Mouse (Mus musculus) G1E-ER4 (cell line): ENCODE measurements around the gene Tra2a. TPM values are rescaled to one million over a fixed set of nuclear protein-coding genes. Genes with fewer than 3 reads are reported as not detected.

ENCODE experiments used
- GATA1 ChIP-seq: IDR thresholded peaks from one replicate; pipeline ENCODE4 v1.8.0; 2012; ENCODE audit warnings: low read length, inconsistent platforms
- polyA plus RNA-seq: library from polyadenylated mRNA; stranded (reverse); fragments of >175 nt; gene quantifications from 2 replicates; pipeline ENCODE4 v1.2.3, GENCODE M21; 2012

Tra2a gene
- polyA plus RNA-seq, 1 experiment = 21.6 TPM

DNA sequence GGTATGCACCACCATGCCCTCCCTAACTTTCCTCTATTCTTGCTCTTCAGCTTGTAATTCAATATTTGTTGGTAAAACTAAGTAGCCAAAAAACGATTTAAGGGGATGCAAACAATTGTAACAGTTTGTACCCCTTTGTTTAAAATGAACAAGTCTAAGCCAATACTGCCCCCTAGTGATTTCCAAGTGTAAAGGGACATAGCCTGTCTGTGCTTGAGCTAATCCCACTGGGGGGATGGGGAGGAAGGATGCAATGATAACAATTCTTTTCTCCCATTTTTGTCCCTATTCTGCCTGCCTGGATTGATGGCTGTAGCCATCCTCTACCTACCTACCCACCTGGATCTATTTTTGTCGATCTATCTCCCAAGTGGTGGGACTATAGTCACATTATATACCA lies 16.6 kb downstream of the Tra2a start:
- no peak for TF ChIP-seq GATA1

DNA sequence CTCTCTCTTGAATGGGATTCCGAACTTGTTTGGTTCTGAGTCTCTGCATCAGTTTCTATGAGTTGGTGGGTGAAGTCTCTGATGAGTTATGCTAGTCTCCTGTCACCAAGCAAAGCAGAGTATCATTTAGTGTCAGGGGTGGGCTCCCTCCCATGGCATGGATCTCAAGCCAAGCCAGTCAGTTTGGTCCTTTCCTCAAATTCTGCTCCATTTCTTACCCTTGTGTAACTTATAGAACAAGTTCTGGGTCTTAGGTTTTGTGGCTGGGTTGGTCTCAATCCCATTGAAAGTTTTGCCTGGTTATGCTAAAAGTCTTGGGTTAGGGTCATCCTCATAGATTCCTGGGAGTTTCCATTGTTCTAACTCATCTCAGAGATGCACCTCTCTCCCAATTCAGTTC lies 21.5 kb downstream of the Tra2a start:
- no peak for TF ChIP-seq GATA1

DNA sequence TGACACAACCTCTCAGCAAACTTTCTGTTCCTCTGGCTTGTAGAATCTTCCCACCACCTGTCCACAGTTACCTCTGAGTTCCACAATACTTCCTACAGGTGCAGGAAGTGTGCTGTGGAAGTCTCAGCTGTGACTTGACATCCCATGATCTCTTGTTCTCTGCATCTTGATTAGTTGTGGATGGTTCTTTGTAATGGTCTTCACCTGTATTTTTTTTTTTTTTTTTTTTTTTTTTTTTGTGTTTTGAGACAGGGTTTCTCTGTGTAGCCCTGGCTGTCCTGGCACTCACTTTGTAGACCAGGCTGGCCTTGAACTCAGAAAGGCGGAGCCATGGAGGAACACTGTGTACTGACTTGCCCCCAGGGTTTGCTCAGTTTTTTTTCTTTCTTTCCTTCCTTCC lies 22.3 kb downstream of the Tra2a start:
- TF ChIP-seq GATA1 = no peak

DNA sequence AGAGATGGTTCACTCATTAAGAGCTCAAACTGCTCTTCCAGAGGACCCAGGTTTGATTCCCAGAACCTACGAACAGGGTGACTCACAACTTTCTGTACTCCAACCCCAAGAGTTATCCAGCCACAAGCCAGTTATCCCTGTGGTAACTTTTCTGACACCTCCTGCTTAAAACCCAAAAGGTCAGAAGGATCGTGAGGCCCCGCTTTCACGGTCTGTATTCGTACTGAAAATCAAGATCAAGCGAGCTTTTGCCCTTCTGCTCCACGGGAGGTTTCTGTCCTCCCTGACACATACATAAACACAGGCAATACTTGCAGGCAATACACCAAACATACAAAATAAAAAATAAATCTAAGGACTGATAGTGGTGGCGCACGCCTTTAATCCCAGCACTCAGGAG lies 27.5 kb downstream of the Tra2a start:
- no peak for TF ChIP-seq GATA1

DNA sequence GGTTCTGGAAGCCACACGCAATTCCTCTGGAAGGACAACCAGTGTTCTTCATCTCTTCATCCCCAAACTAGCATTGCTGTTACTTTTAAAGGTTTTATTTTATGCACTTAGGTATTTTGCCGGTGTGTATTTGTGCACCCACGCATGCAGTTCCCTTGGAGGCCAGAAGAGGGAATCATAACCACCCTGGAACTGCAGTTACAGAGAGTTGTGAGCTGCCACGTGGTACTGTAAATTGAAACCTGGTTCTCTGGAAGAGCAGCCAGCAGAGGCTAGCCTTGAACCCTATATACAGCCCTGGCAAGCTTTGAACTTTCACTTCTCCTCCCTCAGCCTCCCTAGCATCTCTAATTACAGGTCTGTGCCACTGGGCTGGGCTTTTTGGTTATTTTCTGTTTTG lies 30.5 kb downstream of the Tra2a start:
- no peak for TF ChIP-seq GATA1

DNA sequence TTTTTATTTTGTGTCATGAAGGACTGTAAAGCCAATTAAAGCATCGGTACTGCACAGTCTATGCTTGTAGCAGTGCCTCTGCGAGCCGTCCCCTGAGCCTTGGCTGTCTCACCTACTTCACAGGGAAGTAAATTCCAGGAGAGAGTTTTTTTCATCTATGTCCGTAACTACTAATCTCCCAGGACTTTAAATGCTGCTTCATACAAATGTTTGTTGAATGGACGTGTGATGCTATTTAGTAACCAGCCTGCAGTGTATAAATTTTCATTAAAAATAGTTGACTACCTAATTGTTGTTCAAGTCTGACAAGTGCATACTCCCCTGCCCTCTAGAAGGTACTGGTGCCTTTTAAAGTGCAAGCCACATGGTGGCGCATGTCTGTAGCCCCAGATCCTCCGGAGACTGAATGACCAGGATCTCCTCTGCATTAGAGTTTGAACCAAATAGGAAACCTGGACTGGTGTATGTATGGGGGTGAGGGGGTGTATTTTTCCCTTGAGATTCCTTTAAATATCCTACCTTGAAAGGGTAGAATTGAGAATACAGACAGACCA lies 35.6 kb downstream of the Tra2a start:
- no peak for TF ChIP-seq GATA1

DNA sequence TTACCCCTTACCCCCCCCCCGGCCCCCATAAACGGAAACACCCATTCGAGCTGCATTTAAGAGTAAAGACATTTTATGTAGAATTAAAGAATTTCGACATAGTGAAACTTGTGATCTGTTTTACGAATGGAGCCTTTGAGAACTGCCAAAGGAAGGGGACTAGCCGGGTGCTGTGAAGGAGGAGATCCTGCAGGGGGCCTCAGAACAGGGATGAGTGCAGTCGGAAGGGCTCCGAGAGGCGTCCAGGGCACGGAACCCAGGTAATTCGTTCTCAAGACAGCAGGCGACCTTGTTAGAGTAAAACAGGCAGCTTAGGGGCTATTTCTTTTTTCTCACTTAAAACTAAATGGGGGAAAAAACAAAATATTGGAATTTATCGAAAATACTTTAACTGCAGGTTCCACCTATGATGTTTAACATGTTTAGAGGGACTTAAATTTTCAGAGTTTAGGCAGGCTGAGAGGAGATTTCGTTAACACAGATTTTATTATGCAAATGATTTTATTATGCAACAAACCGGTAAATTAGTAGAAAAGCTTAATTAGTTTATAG lies 36.6 kb downstream of the Tra2a start:
- TF ChIP-seq GATA1 = no peak

DNA sequence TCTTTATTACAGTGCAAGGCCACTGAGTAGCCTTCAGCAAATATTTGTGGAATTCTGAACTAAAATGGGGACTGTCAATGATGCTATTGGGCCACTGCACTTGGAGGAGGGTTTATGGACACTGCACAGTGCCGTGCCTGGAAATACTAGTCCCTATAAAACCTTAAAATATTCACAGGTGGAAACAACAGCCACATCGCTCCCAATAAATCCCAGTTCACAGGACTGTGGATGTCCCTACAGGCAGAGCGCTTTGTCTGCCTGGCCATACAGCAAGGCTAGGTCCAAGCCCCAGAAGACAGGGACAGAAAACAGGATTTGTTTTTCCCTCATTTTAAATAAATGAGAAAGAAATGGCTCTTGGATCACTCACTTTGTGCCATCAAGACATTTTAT lies 38.1 kb downstream of the Tra2a start:
- no peak for TF ChIP-seq GATA1

DNA sequence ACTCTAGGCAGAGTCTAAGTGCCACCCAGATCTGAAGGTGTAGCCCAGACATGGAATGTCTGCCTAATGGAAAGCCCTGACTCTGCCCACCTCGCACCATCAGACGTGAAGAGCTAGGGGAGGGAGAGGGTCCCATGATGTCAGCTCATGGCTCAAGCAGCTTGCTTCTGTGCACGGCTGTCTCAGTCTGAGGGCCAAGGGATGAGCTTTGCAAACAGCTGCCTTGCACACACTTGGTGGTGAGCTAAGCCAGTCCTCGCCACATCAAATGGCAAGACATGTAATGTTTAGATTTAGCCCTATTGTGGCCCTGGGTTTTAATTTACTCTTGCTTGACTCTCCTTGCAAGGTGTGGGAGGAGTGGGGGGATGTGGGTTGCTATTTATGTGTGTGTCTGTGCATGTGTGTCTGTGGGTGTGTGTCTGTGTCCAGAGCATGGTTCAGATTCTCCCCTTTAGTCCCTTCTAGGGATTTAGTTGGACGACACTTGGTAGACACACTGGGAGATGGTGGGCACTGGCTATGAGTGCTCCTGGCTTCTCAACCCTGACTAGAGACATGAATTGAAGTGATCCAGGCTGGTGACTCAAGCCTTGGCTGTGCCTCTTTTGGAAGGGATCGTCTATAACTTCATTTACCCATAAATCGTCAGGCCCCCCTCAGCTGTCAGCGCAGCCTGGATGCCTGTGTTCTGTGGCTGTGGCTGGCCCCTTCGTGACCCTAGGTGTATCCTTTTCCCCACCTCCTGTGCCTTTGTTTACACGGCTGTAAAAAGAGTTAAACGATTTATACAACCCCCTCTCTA lies 38.7 kb downstream of the Tra2a start:
- TF ChIP-seq GATA1 = no peak

DNA sequence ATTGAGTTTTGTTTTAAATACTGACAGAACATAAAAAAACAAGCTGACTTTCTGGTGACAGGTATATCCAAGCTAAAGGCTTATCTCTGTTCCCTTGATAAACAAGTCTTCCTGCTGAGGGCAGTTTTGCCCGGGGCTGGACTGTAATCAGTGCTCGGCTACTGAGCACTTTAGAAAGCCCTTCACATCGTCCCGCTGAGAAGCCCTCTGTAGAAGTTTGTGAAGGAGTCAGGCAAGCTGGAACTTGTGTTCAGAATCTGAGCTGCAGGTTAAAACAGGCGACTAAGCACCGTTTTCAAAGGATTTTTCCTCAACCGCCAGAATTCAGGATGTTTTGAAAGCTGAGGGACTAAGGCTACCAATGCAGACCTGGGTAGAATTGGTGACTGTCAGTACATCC lies 41.9 kb downstream of the Tra2a start:
- no peak for TF ChIP-seq GATA1

DNA sequence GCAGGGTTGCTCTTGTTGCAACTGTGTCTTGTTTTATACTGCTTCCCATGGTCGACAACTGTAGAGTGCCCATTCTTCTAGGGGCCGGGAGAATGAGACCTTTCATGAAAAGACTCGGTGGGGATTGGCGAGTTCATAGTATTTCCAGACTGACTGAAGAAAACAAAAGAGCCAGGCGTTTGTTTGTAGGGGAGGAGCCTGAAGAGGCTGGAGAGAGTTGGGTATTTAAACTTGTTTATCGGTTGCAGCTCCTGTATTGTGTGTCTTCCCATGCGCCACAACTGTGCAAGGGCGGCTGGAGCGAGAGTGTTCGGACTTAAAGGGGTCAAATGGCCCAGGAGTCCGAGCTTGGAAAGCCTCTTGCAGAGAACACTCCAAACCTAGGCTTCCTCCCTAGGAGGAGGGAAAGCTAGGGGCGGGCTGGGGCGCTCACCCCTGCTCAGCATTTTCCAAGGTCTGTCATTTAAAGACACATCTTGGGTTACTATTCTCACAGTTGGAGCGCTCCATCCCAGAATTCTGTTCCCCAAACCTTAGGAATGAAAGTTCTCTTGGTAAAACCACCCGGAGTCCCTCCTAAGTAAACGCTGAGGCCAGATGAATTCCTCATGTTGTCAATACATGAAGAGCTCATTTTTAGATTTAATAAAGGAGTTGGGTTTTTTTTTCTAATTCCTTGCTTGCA lies 43.8 kb downstream of the Tra2a start:
- TF ChIP-seq GATA1 = no peak

DNA sequence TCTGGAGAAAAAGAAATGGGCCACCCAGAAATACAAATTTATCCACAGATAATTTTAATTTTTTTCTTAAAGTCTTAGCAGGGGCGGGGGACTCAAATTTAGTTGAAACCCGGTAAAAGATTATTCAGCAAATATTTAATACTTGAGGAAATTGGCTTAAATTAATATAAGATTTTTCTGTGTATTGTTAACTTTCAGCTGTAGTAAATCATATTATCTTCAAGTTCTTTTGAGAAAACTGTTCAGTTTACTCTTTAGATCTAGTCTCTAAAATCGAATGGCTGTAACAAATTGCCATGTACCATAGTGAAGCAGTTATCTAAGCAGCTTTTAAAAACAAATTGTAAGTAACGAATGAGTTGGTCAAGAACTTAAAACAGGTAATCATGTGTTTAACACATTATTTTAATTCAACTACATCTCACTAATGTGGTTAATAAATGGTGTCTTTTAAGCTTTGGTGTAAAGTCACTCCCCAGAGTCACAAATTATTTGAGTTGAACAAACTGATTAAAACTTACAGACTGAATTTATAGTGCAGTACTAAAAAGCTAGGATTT lies 44.8 kb downstream of the Tra2a start:
- TF ChIP-seq GATA1 = no peak

DNA sequence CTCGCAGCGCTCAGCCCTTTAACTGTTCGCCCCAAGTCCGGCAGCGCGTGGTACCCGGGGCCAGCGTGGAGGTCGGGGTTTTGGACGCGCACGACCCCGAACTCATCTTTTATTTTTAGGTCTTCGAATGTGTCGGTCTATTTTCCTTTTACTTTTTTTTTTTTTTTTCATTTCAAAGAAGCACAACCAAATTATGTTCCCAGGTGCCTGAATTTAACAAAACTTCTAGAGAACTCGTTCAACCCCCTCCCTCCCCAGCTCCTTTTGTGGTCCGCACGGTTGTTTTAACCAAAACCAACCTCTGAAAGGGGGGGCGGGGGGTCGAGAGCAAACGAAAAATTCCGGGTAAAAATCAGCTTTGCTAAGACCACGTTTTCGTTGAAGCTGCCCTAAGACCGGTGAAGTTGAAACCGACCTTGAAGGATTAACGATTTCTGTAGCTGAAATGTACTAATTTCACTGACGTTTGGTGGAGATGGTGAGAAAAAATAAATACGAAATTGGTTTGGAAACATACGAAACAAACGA lies 45.5 kb downstream of the Tra2a start:
- TF ChIP-seq GATA1 = no peak

DNA sequence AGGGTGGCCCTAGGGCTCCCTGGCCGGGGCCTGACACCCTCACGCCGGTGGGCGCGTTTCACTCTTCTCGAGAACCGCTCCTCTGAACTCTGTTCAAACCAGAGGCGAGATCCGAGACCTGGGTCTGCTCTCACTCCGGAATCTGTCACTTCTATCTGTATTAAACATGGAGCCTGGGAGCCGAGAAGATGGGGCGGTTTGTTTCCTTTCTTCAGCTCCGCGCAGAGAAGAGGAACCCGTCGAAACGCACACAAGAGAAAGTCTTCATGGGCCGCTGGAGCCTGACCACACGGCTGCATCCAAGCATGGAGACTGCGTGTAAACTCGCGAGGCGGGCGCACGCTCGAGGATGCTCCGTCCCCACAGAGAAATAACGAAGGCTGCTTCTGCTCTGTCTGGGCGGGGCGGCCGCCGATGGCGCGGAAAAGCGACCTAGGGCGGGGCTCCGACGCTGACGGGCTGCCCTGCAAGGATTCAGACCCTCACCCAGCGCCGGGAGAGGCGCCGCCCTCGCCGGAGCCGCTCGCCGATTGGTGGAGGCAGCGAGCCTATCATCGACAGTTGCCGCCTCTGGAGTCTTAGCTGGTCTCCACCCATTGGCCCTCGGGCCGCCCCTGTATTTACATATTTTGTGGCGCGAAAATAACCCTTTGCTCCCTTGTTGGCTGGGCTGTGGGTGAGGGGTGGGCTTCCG lies 46.1 kb downstream of the Tra2a start:
- no peak for TF ChIP-seq GATA1

DNA sequence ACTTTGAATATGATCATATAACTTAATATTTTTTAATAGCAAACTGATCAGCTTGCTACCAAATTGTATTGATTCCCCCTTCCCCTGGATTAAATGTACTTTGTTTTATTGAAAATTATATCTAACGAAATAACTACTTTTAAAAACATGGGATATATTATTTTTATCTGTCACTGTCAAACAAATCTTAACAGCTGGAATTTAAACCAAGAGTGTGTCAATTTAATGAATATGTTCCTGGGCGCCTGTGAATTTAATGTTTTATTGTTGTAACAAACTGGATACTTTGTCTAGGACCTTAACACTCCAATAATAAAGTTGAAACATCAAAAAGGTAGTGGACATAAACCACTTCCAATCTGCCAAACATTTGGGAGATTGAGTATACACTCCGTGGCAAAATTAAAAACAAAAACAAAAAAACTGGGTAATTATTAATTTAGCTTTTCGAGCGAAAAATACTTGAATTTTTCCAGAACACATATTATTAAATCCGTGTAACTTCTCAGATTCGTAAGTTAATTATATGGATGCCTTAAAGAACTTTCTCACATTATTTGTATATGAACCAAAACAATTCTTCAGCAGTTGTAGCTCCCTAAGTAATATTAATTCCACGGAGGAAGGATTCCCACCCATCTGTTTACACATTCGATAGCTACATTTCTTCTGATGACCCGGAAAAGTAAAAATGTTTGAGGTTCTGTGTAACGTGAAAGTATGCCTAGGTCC lies 46.9 kb downstream of the Tra2a start:
- no peak for TF ChIP-seq GATA1
